Mouse (Mus musculus) olfactory bulb, adult 2 months (tissue): ENCODE results near the gene Mtg1. TPM values are rescaled to one million over a fixed set of nuclear protein-coding genes. Genes with fewer than 3 reads are reported as not detected.
A peak's percentile ranks its signal among the peaks of the same experiment; 100 is the strongest.

Experiments used
- H3K27ac ChIP-seq: fragments of 200-500 bp; 2 replicates; pipeline ENCODE4 v1.5.1; 2012; ENCODE audit warnings: low read depth, low read length; ENCODE audit not compliant: insufficient read depth
- H3K4me1 ChIP-seq: fragments of 200-500 bp; 2 replicates; pipeline ENCODE4 v1.6.1; 2012; ENCODE audit warnings: low read length; ENCODE audit not compliant: control insufficient read depth, insufficient read depth
- H3K4me3 ChIP-seq: fragments of 200-500 bp; 2 replicates; pipeline ENCODE4 v1.5.1; 2012; ENCODE audit warnings: mild to moderate bottlenecking, low read depth, low read length, moderate library complexity; ENCODE audit not compliant: insufficient read depth
- CTCF ChIP-seq: fragments of 200-500 bp; IDR thresholded peaks from 2 replicates; pipeline ENCODE4 v1.5.1; 2012; ENCODE audit warnings: low read depth, mild to moderate bottlenecking, low read length, moderate library complexity; ENCODE audit not compliant: insufficient read depth
- POLR2A ChIP-seq: fragments of 200-500 bp; IDR thresholded peaks from 2 replicates; pipeline ENCODE4 v1.6.1; 2012; ENCODE audit warnings: mild to moderate bottlenecking, low read depth, low read length, moderate library complexity; ENCODE audit not compliant: insufficient read depth
- WGBS: fragments of 180-500 bp; shearing (Covaris S2); methylation state at CpG from one replicate; pipeline ENCODE4 v1.1.7; 2018; 5-methylcytosine and 5-hydroxymethylcytosine counted together
- polyA plus RNA-seq: library from polyadenylated mRNA; stranded (reverse); fragments of >200 nt; gene quantifications from 2 replicates; pipeline ENCODE4 v1.2.4, GENCODE M21; 2012; ENCODE audit warnings: low replicate concordance; ENCODE audit not compliant: missing spikeins, insufficient read depth, insufficient read length

The Mtg1 gene
- polyA plus RNA-seq, 1 experiment, result not detected

DNA sequence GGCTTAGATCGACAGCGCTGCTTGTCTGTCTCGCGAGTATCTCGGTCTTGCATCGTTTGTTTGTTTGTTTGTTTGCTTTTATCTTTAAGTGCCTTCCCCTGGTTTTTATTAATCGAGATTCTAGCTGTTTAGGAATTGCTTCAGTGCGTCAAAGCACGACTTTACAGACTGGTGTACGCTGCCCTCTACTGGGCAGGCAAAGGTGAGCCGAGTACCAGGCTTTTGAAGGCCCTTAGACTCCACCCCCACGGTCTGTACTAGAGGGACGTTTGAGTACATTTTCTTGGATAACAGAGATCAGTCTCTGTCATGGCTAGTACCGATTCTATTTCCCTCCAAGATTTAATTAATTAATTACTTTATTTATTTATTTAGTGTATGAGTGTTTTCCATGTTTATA is 4.0 kb downstream of the Mtg1 start:
- no peak for TF ChIP-seq POLR2A
- peak; percentile 40 for TF ChIP-seq CTCF
- no peak overlapping the region for H3K27ac ChIP-seq
- H3K4me1 ChIP-seq, result no peaks in the 10 kb centered on the region
- 5% methylated on average over 14 of the region's 14 CpGs for WGBS
- no peak overlapping the region for H3K4me3 ChIP-seq

DNA sequence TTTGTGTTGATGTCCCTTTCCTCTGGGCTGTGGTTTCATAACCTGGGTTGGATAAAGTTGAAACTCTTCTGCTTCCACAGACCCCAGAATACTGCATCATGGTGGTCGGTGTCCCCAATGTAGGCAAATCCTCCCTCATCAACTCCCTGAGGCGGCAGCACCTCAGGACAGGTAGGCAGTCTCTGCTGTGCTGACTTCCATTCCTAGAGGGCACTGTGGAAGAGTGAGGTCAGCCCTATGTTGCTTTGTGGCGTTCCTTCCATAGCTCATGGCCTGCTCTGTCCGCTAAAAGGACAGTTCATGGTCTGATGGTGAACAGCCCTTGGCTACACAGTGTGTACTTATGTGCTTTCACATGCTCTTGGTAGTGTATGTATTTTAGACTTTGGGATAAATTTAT is 7.2 kb downstream of the Mtg1 start:
- TF ChIP-seq POLR2A (no peak), CTCF (no peak)
- Histone ChIP-seq H3K27ac (no peak overlapping the region), H3K4me3 (no peak overlapping the region), H3K4me1 (no peaks in the 10 kb centered on the region)
- WGBS, result 83% methylated on average over 4 of the region's 4 CpGs

DNA sequence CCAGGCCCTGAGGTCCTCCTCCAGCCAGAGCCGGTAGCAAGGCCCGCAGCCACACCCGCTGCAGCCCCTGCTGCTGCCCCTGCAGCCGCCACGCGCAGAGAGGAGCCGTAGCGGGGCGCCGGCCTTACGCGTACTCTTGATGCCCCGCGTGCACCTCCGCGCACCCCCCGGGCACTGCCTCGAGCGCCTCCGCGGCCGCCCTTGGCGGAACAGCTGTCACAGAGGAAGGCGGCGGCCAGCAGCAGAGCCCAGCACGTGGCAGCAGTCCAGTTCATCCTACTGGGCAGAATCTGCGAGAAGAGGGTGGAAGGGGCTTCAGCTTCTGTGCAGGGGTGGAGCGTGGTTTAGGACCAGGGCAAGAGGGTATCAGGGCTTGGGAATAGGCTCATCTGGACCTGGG is 16.0 kb downstream of the Mtg1 start:
- Histone ChIP-seq H3K4me3 (peak overlapping the region; percentile 77), H3K4me1 (peaks cover 10% of the 10 kb centered on the region), H3K27ac (0 out of 2 replicates have a peak overlapping the region, but pooled peaks have one; percentile 1)
- TF ChIP-seq CTCF (no peak), POLR2A (no peak)
- 1% methylated on average over 28 of the region's 28 CpGs for WGBS

DNA sequence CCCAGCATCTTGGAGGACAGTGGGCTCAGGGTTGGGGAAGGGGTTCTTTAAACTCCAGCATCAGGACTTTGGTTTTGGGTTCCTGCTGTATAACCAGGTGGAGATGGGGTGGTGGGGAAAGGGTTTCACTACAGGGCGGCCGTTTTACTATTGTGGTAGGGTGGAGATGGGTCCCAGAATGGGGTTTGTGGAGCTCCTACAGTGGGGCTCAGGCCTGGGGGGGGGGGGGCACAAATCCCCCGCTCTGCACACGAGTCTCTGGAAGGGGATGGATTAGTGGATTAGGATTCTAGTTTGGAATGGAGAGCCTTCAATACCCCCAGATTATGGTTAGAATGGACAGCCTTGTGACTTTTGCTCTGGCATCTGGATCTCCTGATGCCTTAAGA is 16.5 kb downstream of the Mtg1 start:
- Histone ChIP-seq H3K27ac (peak overlapping the region; percentile 75), H3K4me3 (peak overlapping the region; percentile 77), H3K4me1 (peaks cover 10% of the 10 kb centered on the region)
- WGBS, result 9% methylated on average over 4 of the region's 4 CpGs
- no peak for TF ChIP-seq CTCF
- TF ChIP-seq POLR2A, result no peak

DNA sequence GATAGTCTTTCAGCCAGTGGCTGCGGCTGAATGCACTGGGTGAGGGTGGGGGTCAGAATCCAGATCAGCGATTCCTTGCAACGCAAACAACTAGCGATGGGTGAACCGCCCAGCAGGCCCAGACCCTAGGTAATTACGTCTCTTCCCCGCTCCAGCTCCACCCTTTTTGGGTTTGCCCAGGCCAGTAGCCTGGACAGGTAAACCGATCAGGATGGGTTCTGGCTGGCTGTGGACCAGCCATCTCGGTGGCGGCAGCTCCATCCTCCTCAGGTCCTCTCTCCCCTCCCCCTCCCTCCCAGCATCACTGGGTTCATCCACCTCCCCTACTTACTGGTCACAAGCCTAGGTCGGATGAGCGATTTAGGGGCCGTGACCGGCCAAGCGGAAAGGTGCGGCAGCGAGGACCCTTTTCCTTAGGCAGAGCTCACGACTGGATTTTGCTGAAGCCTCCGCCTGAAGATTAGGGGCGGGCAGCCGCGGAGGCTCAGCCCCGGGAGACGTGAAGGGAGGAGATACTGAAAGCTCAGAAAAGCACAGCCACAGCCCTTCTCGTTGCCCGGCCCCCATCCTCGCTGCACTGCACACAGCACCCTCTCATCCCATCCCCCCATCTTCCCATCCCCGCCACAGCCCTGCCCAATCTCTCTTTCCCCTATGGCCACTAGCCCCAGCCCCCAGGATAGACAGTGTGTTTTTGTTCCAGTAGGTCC is 17.0 kb downstream of the Mtg1 start, which contains the start of gene Sprn:
TSS of gene Sprn (minus strand) at position 660 of the 710 bp plus-strand sequence.
- H3K4me1 ChIP-seq, result peaks cover 10% of the 10 kb centered on the region
- WGBS, result under 1% methylated on average over 28 of the region's 28 CpGs
- TF ChIP-seq CTCF (no peak), POLR2A (peak; percentile 64; the same call in 1 of the 2 replicates)
- peak within 1 kb of the TSS; percentile 75 for H3K27ac ChIP-seq
- H3K4me3 ChIP-seq, result peak within 1 kb of the TSS; percentile 77

DNA sequence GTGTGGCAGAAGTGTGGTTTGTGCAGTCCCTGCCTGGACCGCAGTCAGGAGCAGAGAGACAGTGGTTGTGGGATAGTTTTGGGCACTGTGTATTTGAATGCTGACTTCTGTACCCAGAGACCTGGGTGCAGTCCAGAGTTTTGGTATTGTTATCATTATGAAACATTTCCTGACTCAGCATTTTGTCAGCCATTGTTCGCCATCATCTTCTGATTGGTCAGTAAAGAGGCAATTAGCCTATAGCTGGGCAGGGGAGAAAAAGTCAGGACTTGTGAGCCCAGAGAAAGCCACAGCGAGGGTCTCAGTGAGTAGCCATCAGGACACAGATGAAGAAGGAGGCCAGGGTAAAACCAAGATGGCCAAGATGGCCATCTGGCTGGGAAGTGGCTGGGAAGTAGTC is 23.0 kb downstream of the Mtg1 start:
- H3K27ac ChIP-seq, result no peak overlapping the region
- 85% methylated on average over 3 of the region's 3 CpGs for WGBS
- H3K4me3 ChIP-seq, result no peak overlapping the region
- H3K4me1 ChIP-seq, result no peaks in the 10 kb centered on the region
- TF ChIP-seq CTCF, result no peak
- no peak for TF ChIP-seq POLR2A

DNA sequence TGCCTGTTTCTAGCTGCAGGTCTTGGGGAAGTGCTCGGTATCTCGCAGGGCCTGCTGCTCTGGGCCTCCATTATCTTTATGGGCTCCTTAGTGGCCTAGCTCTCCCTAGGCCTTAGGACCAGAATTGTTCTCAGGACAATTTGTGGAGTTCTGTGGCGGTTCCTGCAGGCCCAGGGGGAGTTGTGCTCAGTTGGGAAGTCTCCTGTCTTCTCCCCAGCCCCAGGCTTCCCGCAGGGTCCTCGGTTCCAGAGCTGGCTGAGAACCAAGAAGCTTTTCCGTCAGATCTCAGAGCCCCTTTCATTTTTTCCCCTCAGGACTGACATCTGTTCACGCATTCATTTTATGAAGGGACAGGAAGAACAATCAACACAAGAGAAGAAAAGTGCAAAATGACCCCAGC is 27.3 kb downstream of the Mtg1 start, which contains the start of gene Olfr522:
TSS of gene Olfr522 (minus strand) at position 101 of the 400 bp plus-strand sequence.
- H3K4me1 ChIP-seq, result no peaks in the 10 kb centered on the region
- TF ChIP-seq POLR2A (no peak), CTCF (no peak)
- no peak within 1 kb of the TSS for H3K27ac ChIP-seq
- WGBS, result 75% methylated on average over 7 of the region's 7 CpGs
- H3K4me3 ChIP-seq, result no peak within 1 kb of the TSS

DNA sequence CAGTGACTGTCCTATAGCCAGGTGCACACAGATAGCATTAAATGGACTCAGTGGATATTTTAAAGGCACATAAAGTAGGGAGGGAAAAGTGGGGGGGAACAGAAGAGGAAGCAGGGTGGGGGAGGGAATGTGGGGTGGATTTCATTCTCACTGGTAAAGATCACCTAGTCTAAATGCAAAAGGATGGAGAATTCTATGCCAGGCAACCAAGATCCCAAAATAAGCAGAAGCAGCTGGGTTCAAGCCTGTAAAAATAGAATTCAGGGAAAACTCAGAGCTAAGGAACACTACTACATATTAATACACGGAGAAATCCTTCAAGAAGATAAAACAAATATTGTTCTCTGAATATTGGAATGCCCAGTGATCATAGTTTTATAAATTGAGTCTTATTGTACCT is 30.6 kb downstream of the Mtg1 start:
- H3K27ac ChIP-seq, result no peak overlapping the region
- H3K4me1 ChIP-seq, result no peaks in the 10 kb centered on the region
- no peak for TF ChIP-seq CTCF
- no peak for TF ChIP-seq POLR2A
- no peak overlapping the region for H3K4me3 ChIP-seq
- WGBS, result 40% methylated on average over 1 of the region's 1 CpGs

DNA sequence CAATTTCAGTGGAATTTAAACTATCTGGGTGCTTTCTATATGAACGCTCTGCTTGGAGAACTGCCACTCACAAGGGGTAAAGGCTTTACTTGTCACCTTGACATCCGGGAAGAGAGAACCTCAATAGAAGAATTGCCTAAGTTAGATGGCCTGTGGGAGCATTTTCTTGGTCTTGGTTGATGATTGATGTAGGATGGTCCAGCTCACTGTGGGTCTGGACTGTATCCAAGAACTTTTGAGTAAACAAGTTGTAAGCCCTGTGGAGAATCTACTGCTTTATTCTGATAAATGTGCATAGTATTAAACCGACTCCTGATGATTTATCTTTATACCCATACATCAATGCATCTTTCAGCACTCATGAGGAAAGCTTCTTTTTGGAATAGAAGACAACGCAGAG is 32.0 kb downstream of the Mtg1 start:
- H3K4me3 ChIP-seq, result no peak overlapping the region
- H3K27ac ChIP-seq, result no peak overlapping the region
- WGBS, result 89% methylated on average over 4 of the region's 4 CpGs
- TF ChIP-seq POLR2A (no peak), CTCF (no peak)
- H3K4me1 ChIP-seq, result no peaks in the 10 kb centered on the region

DNA sequence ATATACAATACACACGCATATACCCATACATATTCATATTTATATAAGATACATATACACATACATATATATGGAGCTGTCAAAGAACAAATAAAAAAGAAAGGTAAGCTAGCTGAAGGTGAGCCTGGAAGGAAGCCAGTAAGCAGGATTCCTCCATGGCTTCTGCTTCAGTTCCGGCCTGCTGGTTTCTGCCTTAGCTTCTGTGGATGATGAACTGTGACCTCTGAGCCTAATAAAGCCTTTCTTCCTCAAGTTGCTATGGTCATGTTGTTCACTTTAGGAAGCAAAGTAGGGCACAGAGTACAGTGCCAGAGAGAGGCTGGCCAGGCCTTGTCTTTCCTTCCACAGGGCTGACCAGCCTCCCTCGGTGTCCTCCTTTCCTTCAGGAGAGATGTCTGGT is 33.5 kb downstream of the Mtg1 start:
- TF ChIP-seq POLR2A (no peak), CTCF (no peak)
- no peak overlapping the region for H3K27ac ChIP-seq
- no peaks in the 10 kb centered on the region for H3K4me1 ChIP-seq
- no peak overlapping the region for H3K4me3 ChIP-seq
- whole genome bisulfite sequencing, result 93% methylated on average over 3 of the region's 3 CpGs
